Mouse (Mus musculus) heart, postnatal 0 days (tissue): ENCODE data around the gene Rab31. TPM values are rescaled to one million over a fixed set of nuclear protein-coding genes. Genes with fewer than 3 reads are reported as not detected.

ENCODE experiments used
- ATAC-seq: fragments of 200-750 bp; cut with Nextera tagmentation; 2 replicates; pipeline ENCODE4 v1.8.0; 2017; ENCODE audit warnings: low read depth, moderate number of reproducible peaks, moderate library complexity; ENCODE audit not compliant: insufficient read depth
- DNase-seq: peaks from one replicate; pipeline ENCODE4 v3.0.0-alpha.2; 2016; ENCODE audit warnings: low spot score
- H3K27ac ChIP-seq: fragments of 300-500 bp; sonication (generic); 2 replicates; pipeline ENCODE4 v1.5.1; 2014; ENCODE audit warnings: low read depth, mild to moderate bottlenecking
- H3K27me3 ChIP-seq: fragments of 300-500 bp; sonication (generic); 2 replicates; pipeline ENCODE4 v1.6.1; 2014; ENCODE audit warnings: low read length, mixed read lengths; ENCODE audit not compliant: control insufficient read depth, insufficient read depth
- H3K36me3 ChIP-seq: fragments of 300-500 bp; sonication (generic); replicated peaks from 2 replicates; pipeline ENCODE4 v1.6.1; 2014; ENCODE audit warnings: low read length, mixed read lengths; ENCODE audit not compliant: control insufficient read depth, insufficient read depth
- H3K4me1 ChIP-seq: fragments of 300-500 bp; sonication (generic); 2 replicates; pipeline ENCODE4 v1.6.1; 2014; ENCODE audit warnings: antibody characterized with exemption; ENCODE audit not compliant: control insufficient read depth, insufficient read depth
- H3K4me2 ChIP-seq: fragments of 300-500 bp; sonication (generic); 2 replicates; pipeline ENCODE4 v1.6.1; 2014; ENCODE audit warnings: low read depth, mild to moderate bottlenecking, low read length, moderate library complexity
- H3K4me3 ChIP-seq: fragments of 300-500 bp; sonication (generic); 2 replicates; pipeline ENCODE4 v1.5.1; 2014; ENCODE audit warnings: low read depth, low read length
- H3K9ac ChIP-seq: fragments of 300-500 bp; sonication (generic); replicated peaks from 2 replicates; pipeline ENCODE4 v1.6.1; 2014; ENCODE audit warnings: low read depth, low read length, mixed read lengths
- H3K9me3 ChIP-seq: fragments of 300-500 bp; sonication (generic); replicated peaks from 2 replicates; pipeline ENCODE4 v1.6.1; 2016; ENCODE audit warnings: low read length; ENCODE audit not compliant: control insufficient read depth
- CTCF ChIP-seq: IDR thresholded peaks from 2 replicates; pipeline ENCODE4 v1.5.1; 2016; ENCODE audit warnings: antibody characterized with exemption, control low read depth, low read depth
- EP300 ChIP-seq: IDR thresholded peaks from 2 replicates; pipeline ENCODE4 v1.6.1; 2016; ENCODE audit warnings: antibody characterized with exemption, low read depth
- WGBS: fragments of 180-500 bp; shearing (Covaris S2); extraction: QIAGEN DNeasy Blood & Tissue Kit; methylation state at CpG from one replicate; pipeline ENCODE4 v1.1.7; 2014; 5-methylcytosine and 5-hydroxymethylcytosine counted together
- polyA plus RNA-seq: library from polyadenylated mRNA; unstranded; fragments of >200 nt; fragmentation: Nextera tagmentation; extraction: Ambion mirVana; gene quantifications from 2 replicates; pipeline ENCODE4 v1.2.1, GENCODE M21; 2015
- total RNA-seq: library from RNA; depleted of rRNA; stranded (reverse); fragments of >200 nt; gene quantifications from 2 replicates; pipeline ENCODE4 v1.2.3, GENCODE M21; 2014; ENCODE audit warnings: low replicate concordance

Gene Rab31
- total and polyA plus RNA-seq, 2 experiments from 2014 or later = 22.5 to 44.1 TPM

DNA sequence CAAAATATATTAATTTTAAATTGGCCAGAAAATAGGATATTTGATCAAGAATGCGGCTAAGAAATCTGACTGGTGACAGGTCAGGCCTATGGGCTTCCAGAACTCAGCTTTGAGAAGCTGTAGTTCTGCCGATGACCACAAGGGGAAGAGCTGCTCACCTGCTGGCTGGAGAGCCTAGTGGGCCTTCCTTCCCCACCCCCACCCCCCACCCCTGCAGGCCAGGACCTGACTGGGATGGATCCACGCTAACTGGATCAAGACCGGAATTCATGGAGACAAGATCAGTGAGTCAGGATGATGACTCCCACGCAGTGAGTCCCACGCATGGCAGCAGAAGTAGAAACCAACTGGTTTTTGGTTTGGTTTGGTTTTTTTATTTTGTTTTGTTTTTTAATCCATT lies 46.3 kb downstream of the Rab31 start:
- TF ChIP-seq EP300 (no peak), CTCF (peak; percentile 27; the same call in 1 of the 2 replicates)
- Histone ChIP-seq H3K9me3 (no peaks in the 10 kb centered on the region), H3K27ac (no peak overlapping the region), H3K27me3 (no peaks in the 10 kb centered on the region), H3K4me1 (no peaks in the 10 kb centered on the region), H3K9ac (no peak overlapping the region), H3K4me2 (no peak overlapping the region), H3K4me3 (no peak overlapping the region), H3K36me3 (0 out of 2 replicates have a peak, but pooled peaks cover 4% of the 10 kb centered on the region)
- no peak for ATAC-seq
- 76% methylated on average over 6 of the region's 6 CpGs for WGBS
- no peak for DNase-seq

- H3K9me3 ChIP-seq = no peaks in the 10 kb centered on the region
- no peak for DNase-seq
- H3K4me3 ChIP-seq = no peak overlapping the region
- H3K36me3 ChIP-seq = 0 out of 2 replicates have a peak, but pooled peaks cover 6% of the 10 kb centered on the region
- H3K9ac ChIP-seq = no peak overlapping the region
- TF ChIP-seq CTCF = no peak
- TF ChIP-seq EP300 = no peak
- no peaks in the 10 kb centered on the region for H3K27me3 ChIP-seq
- no peak overlapping the region for H3K4me2 ChIP-seq
- no peaks in the 10 kb centered on the region for H3K4me1 ChIP-seq
- 0 out of 2 replicates have a peak overlapping the region, but pooled peaks have one; percentile 11 for H3K27ac ChIP-seq
- ATAC-seq = no peak
- 82% methylated on average over 2 of the region's 2 CpGs for WGBS
Measured at GRCm38 (mm10) chr17:65725814-65726213, 46.7 kb downstream of the Rab31 start.

DNA sequence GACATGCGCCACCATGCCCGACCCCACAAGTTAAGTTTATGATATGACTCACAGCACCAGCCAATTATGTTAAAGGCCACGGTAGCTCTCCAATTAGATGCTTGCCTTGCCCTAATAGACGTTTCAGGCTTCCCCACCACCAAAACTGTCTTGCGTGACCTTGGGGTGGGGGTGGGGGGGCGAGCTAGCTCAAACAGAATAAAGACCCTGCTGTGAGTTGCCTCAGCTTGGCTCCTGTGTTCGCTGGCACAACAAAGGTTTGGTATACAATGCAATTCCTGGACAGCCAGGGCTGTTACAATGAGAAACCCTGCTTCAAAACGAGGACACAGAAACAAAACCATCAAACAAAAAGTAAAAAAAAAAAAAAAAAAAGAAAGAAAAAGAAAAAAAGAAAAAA lies 47.2 kb downstream of the Rab31 start:
- no peaks in the 10 kb centered on the region for H3K27me3 ChIP-seq
- no peaks in the 10 kb centered on the region for H3K4me1 ChIP-seq
- TF ChIP-seq CTCF = no peak
- TF ChIP-seq EP300 = no peak
- WGBS = 75% methylated on average over 8 of the region's 8 CpGs
- no peaks in the 10 kb centered on the region for H3K9me3 ChIP-seq
- ATAC-seq = no peak
- no peak overlapping the region for H3K9ac ChIP-seq
- no peak for DNase-seq
- H3K4me2 ChIP-seq = no peak overlapping the region
- H3K4me3 ChIP-seq = no peak overlapping the region
- H3K36me3 ChIP-seq = 0 out of 2 replicates have a peak, but pooled peaks cover 9% of the 10 kb centered on the region
- H3K27ac ChIP-seq = no peak overlapping the region

- Histone ChIP-seq H3K27ac (no peak overlapping the region), H3K4me3 (no peak overlapping the region), H3K9ac (no peak overlapping the region), H3K9me3 (no peaks in the 10 kb centered on the region), H3K4me2 (no peak overlapping the region), H3K36me3 (0 out of 2 replicates have a peak, but pooled peaks cover 13% of the 10 kb centered on the region), H3K4me1 (no peaks in the 10 kb centered on the region), H3K27me3 (no peaks in the 10 kb centered on the region)
- WGBS = 63% methylated on average over 11 of the region's 11 CpGs
- TF ChIP-seq CTCF (no peak), EP300 (no peak)
- DNase-seq (no peak), ATAC-seq (no peak)
Measured at GRCm38 (mm10) chr17:65724254-65724653, 48.3 kb downstream of the Rab31 start.

- Histone ChIP-seq H3K9ac (no peak overlapping the region), H3K36me3 (0 out of 2 replicates have a peak, but pooled peaks cover 13% of the 10 kb centered on the region), H3K4me2 (no peak overlapping the region), H3K4me3 (no peak overlapping the region), H3K4me1 (no peaks in the 10 kb centered on the region), H3K27me3 (no peaks in the 10 kb centered on the region), H3K9me3 (no peaks in the 10 kb centered on the region), H3K27ac (no peak overlapping the region)
- no peak for TF ChIP-seq EP300
- no peak for TF ChIP-seq CTCF
- ATAC-seq = no peak
- no peak for DNase-seq
- WGBS = 88% methylated on average over 8 of the region's 8 CpGs
Measured at GRCm38 (mm10) chr17:65723633-65724032, 48.9 kb downstream of the Rab31 start.

GRCm38 (mm10) chr17:65721330-65721729 lies 51.2 kb downstream of the Rab31 start:
- no peaks in the 10 kb centered on the region for H3K27me3 ChIP-seq
- no peaks in the 10 kb centered on the region for H3K4me1 ChIP-seq
- DNase-seq (no peak), ATAC-seq (no peak)
- no peak overlapping the region for H3K4me2 ChIP-seq
- no peak overlapping the region for H3K27ac ChIP-seq
- no peak overlapping the region for H3K9ac ChIP-seq
- H3K9me3 ChIP-seq = no peaks in the 10 kb centered on the region
- H3K4me3 ChIP-seq = no peak overlapping the region
- no peak for TF ChIP-seq EP300
- no peak for TF ChIP-seq CTCF
- 0 out of 2 replicates have a peak, but pooled peaks cover 13% of the 10 kb centered on the region for H3K36me3 ChIP-seq
